Mouse (Mus musculus) myocyte (in vitro differentiated cells): Measurements from ENCODE around the gene Pcbp3. TPM values are rescaled to one million over a fixed set of nuclear protein-coding genes. Genes with fewer than 3 reads are reported as not detected.

ENCODE experiments used
- H3K27me3 ChIP-seq: one replicate; pipeline ENCODE4 v1.6.1; 2011; ENCODE audit not compliant: control insufficient read depth, insufficient read depth, insufficient read length
- H3K36me3 ChIP-seq: one replicate; pipeline ENCODE4 v1.6.1; 2011; ENCODE audit not compliant: control insufficient read depth, insufficient read depth
- H3K4me2 ChIP-seq: one replicate; pipeline ENCODE4 v1.6.1; 2011; ENCODE audit warnings: low read depth, control low read depth
- H3K4me3 ChIP-seq: one replicate; pipeline ENCODE4 v1.5.1; 2011; ENCODE audit warnings: mild to moderate bottlenecking, control low read depth, moderate library complexity
- H3K79me2 ChIP-seq: one replicate; pipeline ENCODE4 v1.6.1; 2011; ENCODE audit not compliant: control insufficient read depth, insufficient read depth
- H3ac ChIP-seq: one replicate; pipeline ENCODE4 v1.6.1; 2011; ENCODE audit not compliant: control insufficient read depth, insufficient read length
- CEBPB ChIP-seq: IDR thresholded peaks from 2 replicates; pipeline ENCODE4 v1.6.1; 2011; ENCODE audit warnings: mild to moderate bottlenecking, moderate library complexity; ENCODE audit not compliant: poor library complexity, insufficient read depth, severe bottlenecking
- E2F4 ChIP-seq: IDR thresholded peaks from one replicate; pipeline ENCODE4 v1.6.1; 2011; ENCODE audit warnings: mild to moderate bottlenecking, control low read depth, moderate library complexity; ENCODE audit not compliant: insufficient read depth
- MAX ChIP-seq: IDR thresholded peaks from one replicate; pipeline ENCODE4 v1.6.1; 2011; ENCODE audit warnings: low read depth, mild to moderate bottlenecking, control low read depth
- MYOD1 ChIP-seq, 3 experiments: IDR thresholded peaks; one replicate each; pipeline ENCODE4 v1.6.1; 2011; ENCODE audit warnings: control low read depth in 2 of 3, low read depth in 2 of 3, mild to moderate bottlenecking in 2 of 3, moderate library complexity in 1 of 3; ENCODE audit not compliant: insufficient read length in 2 of 3, control insufficient read depth in 1 of 3
- MYOG ChIP-seq, 3 experiments: IDR thresholded peaks; one replicate each; pipeline ENCODE4 v1.6.1; 2011; ENCODE audit warnings: control low read depth in 2 of 3, low read depth in 2 of 3, mild to moderate bottlenecking in 2 of 3; ENCODE audit not compliant: insufficient read length in 2 of 3, control insufficient read depth in 1 of 3, insufficient read depth in 1 of 3
- POLR2A ChIP-seq: IDR thresholded peaks from one replicate; pipeline ENCODE4 v1.6.1; 2011; ENCODE audit warnings: low read depth, mild to moderate bottlenecking, control low read depth, moderate library complexity; ENCODE audit not compliant: insufficient read length
- POLR2AphosphoS2 ChIP-seq: IDR thresholded peaks from one replicate; pipeline ENCODE4 v1.6.1; 2011; ENCODE audit warnings: low read depth, control low read depth; ENCODE audit not compliant: insufficient read length
- REST ChIP-seq: IDR thresholded peaks from one replicate; pipeline ENCODE4 v1.6.1; 2011; ENCODE audit warnings: mild to moderate bottlenecking, control low read depth, moderate library complexity; ENCODE audit not compliant: insufficient read depth, insufficient read length
- SRF ChIP-seq: IDR thresholded peaks from one replicate; pipeline ENCODE4 v1.6.1; 2011; ENCODE audit warnings: low read depth; ENCODE audit not compliant: control insufficient read depth, insufficient read length
- TCF12 ChIP-seq: IDR thresholded peaks from one replicate; pipeline ENCODE4 v1.6.1; 2011; ENCODE audit warnings: mild to moderate bottlenecking, control low read depth; ENCODE audit not compliant: poor library complexity, insufficient read depth, severe bottlenecking
- TCF3 ChIP-seq: IDR thresholded peaks from one replicate; pipeline ENCODE4 v1.6.1; 2011; ENCODE audit warnings: low read depth, control low read depth; ENCODE audit not compliant: insufficient read length
- USF1 ChIP-seq: IDR thresholded peaks from one replicate; pipeline ENCODE4 v1.6.1; 2011; ENCODE audit warnings: low read depth, mild to moderate bottlenecking, control low read depth, moderate library complexity
- polyA plus RNA-seq: library from polyadenylated mRNA; unstranded; fragments of >200 nt; fragmentation: generic; extraction: Trizol; gene quantifications from one replicate; pipeline ENCODE4 v1.2.1, GENCODE M21; 2012; ENCODE audit warnings: missing spikeins

Gene Pcbp3
- polyA plus RNA-seq, 1 experiment: 10.0 TPM

DNA sequence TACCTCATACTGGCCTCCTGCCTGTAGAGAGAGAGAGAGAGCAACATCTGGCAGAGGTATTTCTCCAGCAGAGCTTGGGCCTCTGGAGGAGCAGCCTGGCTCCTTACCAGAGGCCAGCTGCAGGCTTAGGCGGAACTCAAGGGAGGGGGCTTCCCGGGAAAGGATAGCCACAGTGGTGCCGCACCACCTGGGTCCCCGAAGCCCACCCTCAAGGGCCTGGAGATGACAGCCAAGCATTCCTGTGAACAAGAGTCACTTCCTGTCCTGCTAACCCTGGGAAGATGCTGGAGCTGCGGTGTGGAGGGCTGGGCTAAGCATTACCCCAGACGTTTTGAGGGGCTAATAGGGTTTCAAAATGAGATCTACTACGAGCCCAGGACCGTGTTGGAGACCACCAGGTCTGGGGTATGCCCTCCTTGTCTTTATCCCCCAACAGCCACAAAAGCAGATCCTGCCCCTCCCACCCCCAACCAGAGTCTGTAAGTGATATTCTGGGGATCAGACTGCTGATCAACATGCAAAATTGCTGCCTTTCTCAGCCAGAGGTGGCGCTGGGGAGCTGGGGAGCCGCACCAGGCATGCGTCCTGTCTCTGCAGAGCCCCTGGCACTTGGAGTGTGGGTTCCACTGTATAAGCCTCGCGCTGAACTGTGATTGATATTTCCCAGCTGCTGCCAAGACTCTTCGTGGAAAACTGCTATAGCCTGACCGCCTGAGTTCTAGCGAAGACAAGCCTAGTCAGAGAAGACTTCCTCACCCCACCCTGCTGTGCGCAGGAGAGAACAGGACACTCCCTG lies 228.6 kb downstream of the Pcbp3 start:
- TF ChIP-seq MYOG (IDR thresholded peaks at IDR 0.05; ENCODE audit: control insufficient read depth in 1 of 3, insufficient read depth in 1 of 3, insufficient read length in 2 of 3, low read depth in 2 of 3) (no peak), MYOD1 (IDR thresholded peaks at IDR 0.05; ENCODE audit: control insufficient read depth in 1 of 3, insufficient read length in 2 of 3, low read depth in 2 of 3) (no peak), POLR2A (no peak), SRF (no peak), TCF12 (no peak)
- Histone ChIP-seq H3K4me3 (no peak overlapping the region), H3K36me3 (no peaks in the 10 kb centered on the region), H3K4me2 (peak overlapping the region; percentile 57), H3K27me3 (no peaks in the 10 kb centered on the region), H3K79me2 (no peaks in the 10 kb centered on the region), H3ac (no peak overlapping the region)

GRCm38 (mm10) chr10:76732391-76732790 lies 229.3 kb downstream of the Pcbp3 start:
- H3K4me3 ChIP-seq: no peak overlapping the region
- H3ac ChIP-seq: no peak overlapping the region
- no peak for TF ChIP-seq MYOG (IDR thresholded peaks at IDR 0.05; ENCODE audit: control insufficient read depth in 1 of 3, insufficient read depth in 1 of 3, insufficient read length in 2 of 3, low read depth in 2 of 3)
- TF ChIP-seq REST: no peak
- no peak for TF ChIP-seq MYOD1 (IDR thresholded peaks at IDR 0.05; ENCODE audit: control insufficient read depth in 1 of 3, insufficient read length in 2 of 3, low read depth in 2 of 3)
- no peak for TF ChIP-seq CEBPB
- no peak for TF ChIP-seq TCF12
- TF ChIP-seq SRF: no peak
- TF ChIP-seq E2F4: no peak
- no peak for TF ChIP-seq USF1
- TF ChIP-seq MAX: no peak
- TF ChIP-seq POLR2A: no peak
- no peak for TF ChIP-seq POLR2AphosphoS2
- TF ChIP-seq TCF3: no peak
- no peaks in the 10 kb centered on the region for H3K27me3 ChIP-seq
- peak overlapping the region; percentile 57 for H3K4me2 ChIP-seq
- H3K36me3 ChIP-seq: no peaks in the 10 kb centered on the region
- no peaks in the 10 kb centered on the region for H3K79me2 ChIP-seq

DNA sequence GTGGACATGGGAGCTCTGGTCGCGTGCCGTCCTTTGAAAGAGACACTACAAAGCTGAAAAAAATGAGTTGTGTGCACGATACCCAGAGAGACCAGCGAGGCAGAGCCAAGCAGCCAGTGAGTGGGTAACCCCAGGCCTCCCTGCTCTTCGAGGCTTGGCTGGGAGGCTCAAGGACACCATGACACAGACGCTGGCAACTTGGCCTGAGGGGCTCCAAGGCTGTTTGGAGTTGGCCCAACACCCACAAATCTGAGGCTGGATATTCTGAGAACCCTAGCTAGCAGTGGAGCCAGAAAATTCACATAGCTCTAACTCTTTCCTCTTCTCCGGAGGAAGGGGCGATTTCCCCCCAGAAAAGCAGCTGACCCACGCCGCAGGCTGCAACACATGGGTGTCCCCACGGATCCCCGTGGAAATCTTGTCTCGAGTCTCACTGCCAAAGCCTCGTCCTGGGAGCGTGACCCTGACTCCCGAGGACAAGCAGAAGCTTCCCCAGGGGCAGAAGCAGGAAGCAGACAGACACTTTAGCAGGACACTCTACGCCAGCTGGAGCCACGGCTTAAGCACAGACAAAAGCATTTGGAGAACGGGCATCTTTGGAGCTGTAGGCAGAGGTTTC lies 230.0 kb downstream of the Pcbp3 start:
- no peak overlapping the region for H3ac ChIP-seq
- H3K4me2 ChIP-seq: no peak overlapping the region
- no peak overlapping the region for H3K4me3 ChIP-seq
- TF ChIP-seq TCF12 (no peak), SRF (no peak), POLR2A (no peak), POLR2AphosphoS2 (no peak)
- no peaks in the 10 kb centered on the region for H3K36me3 ChIP-seq
- H3K79me2 ChIP-seq: no peaks in the 10 kb centered on the region
- H3K27me3 ChIP-seq: no peaks in the 10 kb centered on the region

GRCm38 (mm10) chr10:76729631-76730620 lies 231.8 kb downstream of the Pcbp3 start:
- Histone ChIP-seq H3K4me2 (peak overlapping the region; percentile 3), H3K36me3 (no peaks in the 10 kb centered on the region), H3K4me3 (no peak overlapping the region), H3K79me2 (no peaks in the 10 kb centered on the region), H3ac (no peak overlapping the region), H3K27me3 (no peaks in the 10 kb centered on the region)
- TF ChIP-seq REST (no peak), MAX (no peak), TCF3 (no peak), MYOG (IDR thresholded peaks at IDR 0.05; ENCODE audit: control insufficient read depth in 1 of 3, insufficient read depth in 1 of 3, insufficient read length in 2 of 3, low read depth in 2 of 3) (no peak), E2F4 (no peak), MYOD1 (IDR thresholded peaks at IDR 0.05; ENCODE audit: control insufficient read depth in 1 of 3, insufficient read length in 2 of 3, low read depth in 2 of 3) (no peak)

- Histone ChIP-seq H3K27me3 (no peaks in the 10 kb centered on the region), H3K36me3 (no peaks in the 10 kb centered on the region), H3ac (no peak overlapping the region), H3K79me2 (no peaks in the 10 kb centered on the region), H3K4me3 (no peak overlapping the region), H3K4me2 (no peak overlapping the region)
- TF ChIP-seq MYOG (IDR thresholded peaks at IDR 0.05; ENCODE audit: control insufficient read depth in 1 of 3, insufficient read depth in 1 of 3, insufficient read length in 2 of 3, low read depth in 2 of 3) (no peak), SRF (no peak), CEBPB (no peak)
Observed at GRCm38 (mm10) chr10:76728369-76728768, 233.3 kb downstream of the Pcbp3 start.
